Mouse (Mus musculus): ENCODE measurements at regions not wholly inside any gene's neighbourhood (a gene's known extent, or its start where the extent isn't known, plus 50 kb on each side); places are given as distances from the start of the nearest gene placed in this dataset.

GRCm38 (mm10) chr1:184480571-184481220 lies 251.7 kb downstream of the Hlx start:
- DNase-seq (ENCODE audit: extremely low read depth, low read depth, low spot score), result no peak

GRCm38 (mm10) chr1:184478006-184478405 lies 254.4 kb downstream of the Hlx start:
- peak; percentile 8 for DNase-seq (ENCODE audit: extremely low read depth, low read depth, low spot score)

GRCm38 (mm10) chr1:184462481-184463124 lies 269.8 kb downstream of the Hlx start:
- no peak for DNase-seq (ENCODE audit: extremely low read depth, low read depth, low spot score)

GRCm38 (mm10) chr1:184461411-184461810 lies 271.0 kb downstream of the Hlx start:
- DNase-seq (ENCODE audit: extremely low read depth, low read depth, low spot score), result no peak

- DNase-seq (ENCODE audit: extremely low read depth, low read depth, low spot score), result no peak
These were observed 275.7 kb downstream of the Hlx start for GRCm38 (mm10) chr1:184456727-184457126.

GRCm38 (mm10) chr1:184454381-184454780 lies 278.0 kb downstream of the Hlx start:
- DNase-seq (ENCODE audit: extremely low read depth, low read depth, low spot score), result no peak

GRCm38 (mm10) chr1:184453673-184454072 lies 278.7 kb downstream of the Hlx start:
- DNase-seq (ENCODE audit: extremely low read depth, low read depth, low spot score), result no peak

GRCm38 (mm10) chr1:184453061-184453460 lies 279.4 kb downstream of the Hlx start:
- DNase-seq (ENCODE audit: extremely low read depth, low read depth, low spot score), result no peak

GRCm38 (mm10) chr1:184451686-184452085 lies 280.7 kb downstream of the Hlx start:
- DNase-seq (ENCODE audit: extremely low read depth, low read depth, low spot score), result no peak

- no peak for DNase-seq (ENCODE audit: extremely low read depth, low read depth, low spot score)
These were observed 283.4 kb downstream of the Hlx start for GRCm38 (mm10) chr1:184449007-184449406.

- no peak for DNase-seq (ENCODE audit: extremely low read depth, low read depth, low spot score)
These were observed 284.5 kb downstream of the Hlx start for GRCm38 (mm10) chr1:184447911-184448310.

- peak; percentile 78 for DNase-seq (ENCODE audit: extremely low read depth, low read depth, low spot score)
These were observed 285.2 kb downstream of the Hlx start for GRCm38 (mm10) chr1:184447161-184447667.

- DNase-seq (ENCODE audit: extremely low read depth, low read depth, low spot score), result no peak
These were observed 288.2 kb downstream of the Hlx start for GRCm38 (mm10) chr1:184444189-184444588.

GRCm38 (mm10) chr1:184442701-184443100 lies 289.7 kb downstream of the Hlx start:
- DNase-seq (ENCODE audit: extremely low read depth, low read depth, low spot score), result no peak

GRCm38 (mm10) chr1:184441005-184441557 lies 291.3 kb downstream of the Hlx start:
- DNase-seq (ENCODE audit: extremely low read depth, low read depth, low spot score), result no peak

- DNase-seq (ENCODE audit: extremely low read depth, low read depth, low spot score), result no peak
These were observed 292.9 kb downstream of the Hlx start for GRCm38 (mm10) chr1:184439506-184439905.

- DNase-seq (ENCODE audit: extremely low read depth, low read depth, low spot score), result no peak
These were observed 296.0 kb downstream of the Hlx start for GRCm38 (mm10) chr1:184436387-184436786.

GRCm38 (mm10) chr1:184428612-184429011 lies 303.8 kb downstream of the Hlx start:
- DNase-seq (ENCODE audit: extremely low read depth, low read depth, low spot score), result no peak

GRCm38 (mm10) chr1:184428035-184428434 lies 304.4 kb downstream of the Hlx start:
- no peak for DNase-seq (ENCODE audit: extremely low read depth, low read depth, low spot score)

- DNase-seq (ENCODE audit: extremely low read depth, low read depth, low spot score), result no peak
These were observed 306.7 kb downstream of the Hlx start for GRCm38 (mm10) chr1:184425694-184426093.

- no peak for DNase-seq (ENCODE audit: extremely low read depth, low read depth, low spot score)
These were observed 308.4 kb downstream of the Hlx start for GRCm38 (mm10) chr1:184424035-184424434.

GRCm38 (mm10) chr1:184412596-184412995 lies 319.8 kb downstream of the Hlx start:
- DNase-seq (ENCODE audit: extremely low read depth, low read depth, low spot score), result no peak

All from fat pad, adult 2 months (tissue).